Mouse (Mus musculus) CH12.LX (cell line): ENCODE data around the gene Nab1.

Experiments used
- BHLHE40 ChIP-seq: IDR thresholded peaks from 2 replicates; pipeline ENCODE4 v1.6.1; 2011; ENCODE audit warnings: mild to moderate bottlenecking, low read depth, low read length, improper control_type of control experiment
- CHD2 ChIP-seq: IDR thresholded peaks from 2 replicates; pipeline ENCODE4 v1.6.1; 2011; ENCODE audit warnings: low read length, improper control_type of control experiment
- CTCF ChIP-seq, 2 experiments: IDR thresholded peaks in 1 of 2; conservative IDR thresholded peaks in 1 of 2; 2 replicates each; pipeline ENCODE4 v1.5.1; 2011 to 2012; ENCODE audit warnings: low read depth in 2 of 2, low read length in 2 of 2, improper control_type of control experiment in 1 of 2, inconsistent platforms in 1 of 2, mild to moderate bottlenecking in 1 of 2, moderate library complexity in 1 of 2
- ETS1 ChIP-seq: conservative IDR thresholded peaks from 2 replicates; pipeline ENCODE4 v1.6.1; 2012; ENCODE audit warnings: low read depth, mild to moderate bottlenecking, inconsistent platforms, low read length, improper control_type of control experiment, moderate library complexity
- GABPA ChIP-seq: IDR thresholded peaks from 2 replicates; pipeline ENCODE4 v1.6.1; 2012; ENCODE audit warnings: low read depth, low read length, improper control_type of control experiment, inconsistent platforms; ENCODE audit not compliant: insufficient replicate concordance
- NELFE ChIP-seq: IDR thresholded peaks from 2 replicates; pipeline ENCODE4 v1.6.1; 2011; ENCODE audit warnings: low read depth, low read length, improper control_type of control experiment
- POLR2A ChIP-seq: IDR thresholded peaks from 2 replicates; pipeline ENCODE4 v1.6.1; 2011; ENCODE audit warnings: low read depth, mild to moderate bottlenecking, improper control_type of control experiment, low read length
- POLR2AphosphoS2 ChIP-seq: IDR thresholded peaks from 2 replicates; pipeline ENCODE4 v1.6.1; 2011; ENCODE audit warnings: low read depth, low read length, improper control_type of control experiment
- RAD21 ChIP-seq: IDR thresholded peaks from 2 replicates; pipeline ENCODE4 v1.6.1; 2011; ENCODE audit warnings: low read depth, mild to moderate bottlenecking, low read length, improper control_type of control experiment, moderate library complexity
- RCOR1 ChIP-seq: conservative IDR thresholded peaks from 2 replicates; pipeline ENCODE4 v1.6.1; 2012; ENCODE audit warnings: low read depth, mild to moderate bottlenecking, inconsistent platforms, low read length, improper control_type of control experiment
- TCF12 ChIP-seq: IDR thresholded peaks from 2 replicates; pipeline ENCODE4 v1.6.1; 2014; ENCODE audit warnings: low read depth, mild to moderate bottlenecking, inconsistent platforms, low read length, improper control_type of control experiment
- USF1 ChIP-seq: IDR thresholded peaks from 2 replicates; pipeline ENCODE4 v1.6.1; 2014; ENCODE audit warnings: low read depth, mild to moderate bottlenecking, inconsistent platforms, low read length, improper control_type of control experiment

- TF ChIP-seq USF1 (no peak), CTCF (conservative IDR thresholded peaks at IDR 0.05 in 1 of 2, IDR thresholded peaks at IDR 0.05 in 1 of 2; ENCODE audit: low read depth in 2 of 2, low read length in 2 of 2) (no peak), RAD21 (no peak), NELFE (no peak), TCF12 (no peak), RCOR1 (no peak), POLR2AphosphoS2 (no peak), POLR2A (no peak), ETS1 (no peak), BHLHE40 (no peak), GABPA (no peak), CHD2 (no peak)
These were observed 72.5 kb downstream of the Nab1 start for GRCm38 (mm10) chr1:52427841-52428464.
